Mouse (Mus musculus) CD4-positive, CD25-positive, alpha-beta regulatory T cell, adult 2 months (primary cell): ENCODE data around the gene Rbm4.

ENCODE experiments used
- DNase-seq: peaks from one replicate; pipeline ENCODE4 v3.0.0-alpha.2; 2012; ENCODE audit warnings: low read depth, low spot score

Rbm4 gene

GRCm38 (mm10) chr19:4793831-4794422 is at the start of gene Rbm4:
Gene Rbm4 (minus strand): TSS chr19:4793901.
- DNase-seq = peak; percentile 98

GRCm38 (mm10) chr19:4842611-4843010 is 48.9 kb upstream of the Rbm4 start:
- DNase-seq = peak; percentile 51

DNA sequence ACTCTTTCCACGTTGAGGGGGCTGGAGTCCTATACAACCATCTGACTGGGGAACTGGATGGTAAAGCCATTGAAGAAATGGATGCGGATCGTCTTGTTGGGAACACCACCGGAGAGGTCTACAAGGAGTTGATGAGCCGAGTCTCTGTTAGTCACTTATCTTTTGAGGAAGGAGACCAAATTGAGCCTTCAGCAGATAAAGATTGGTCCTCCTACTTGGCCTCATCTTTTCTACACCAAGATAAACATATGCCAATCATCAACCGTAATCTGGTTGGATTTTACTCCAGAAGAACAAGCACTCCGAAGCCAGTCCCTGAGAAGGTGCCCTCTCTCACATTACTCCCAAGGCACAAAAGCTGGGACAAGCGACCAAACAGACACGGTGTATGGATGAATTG is 47.1 kb upstream of the Rbm4 start:
- no peak for DNase-seq

DNA sequence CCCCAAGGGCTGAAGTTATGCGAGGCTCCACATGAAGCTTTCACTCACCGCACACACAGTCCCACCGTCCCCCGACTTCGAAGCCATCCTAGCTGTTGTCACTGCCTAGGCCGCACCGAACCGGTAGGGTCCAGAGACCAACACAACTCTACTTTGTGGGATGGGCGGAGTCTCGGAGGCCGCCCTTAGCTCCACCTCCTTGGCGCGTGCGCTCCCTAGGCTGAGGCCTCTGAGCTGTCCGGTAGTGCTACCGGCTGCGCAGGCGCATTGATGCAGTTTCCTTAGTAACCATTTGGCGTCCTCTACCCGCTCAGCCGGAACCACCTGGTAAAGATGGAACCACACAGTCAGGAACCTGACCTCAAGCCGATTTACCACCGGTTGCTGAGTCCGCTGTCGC is 45.4 kb upstream of the Rbm4 start, which contains the start of the genes Ccs and Ccdc87:
Ccs (minus strand) TSS at position 184 of the 400 bp plus-strand sequence.
Ccdc87 (plus strand) TSS at position 218 of the 400 bp plus-strand sequence.
- DNase-seq = peak; percentile 98

DNA sequence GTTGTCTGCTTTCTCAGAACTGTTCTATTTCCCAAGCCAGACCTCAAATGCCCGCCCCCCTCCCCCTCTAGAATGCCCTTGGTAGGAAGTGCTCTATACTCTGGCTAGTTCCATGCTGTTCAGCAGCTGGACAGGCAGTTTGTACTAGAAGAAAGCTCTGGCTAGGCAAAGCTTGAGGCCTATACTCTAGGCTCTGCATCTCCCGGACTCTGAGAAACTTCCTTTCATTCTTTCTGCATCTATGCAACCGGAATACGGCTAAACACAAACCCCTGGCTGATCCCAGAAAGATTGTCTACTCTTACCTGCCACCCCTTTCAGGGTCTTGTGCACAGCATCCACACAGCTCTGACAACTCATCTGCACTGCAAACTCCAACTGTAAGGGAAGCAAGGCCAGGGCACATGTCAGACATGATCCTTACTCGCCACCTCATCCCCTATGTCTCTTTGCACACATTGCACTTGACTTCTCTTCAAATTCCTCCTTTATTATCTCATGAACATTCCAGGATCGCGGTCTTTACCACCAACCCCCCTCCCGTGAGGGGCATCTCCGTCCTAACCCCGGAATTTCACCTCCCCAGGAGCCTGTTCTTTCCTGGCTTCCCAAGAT is 44.9 kb upstream of the Rbm4 start:
- no peak for DNase-seq

- DNase-seq = no peak
These were observed 43.3 kb upstream of the Rbm4 start for GRCm38 (mm10) chr19:4837049-4837448.

GRCm38 (mm10) chr19:4836096-4836495 is 42.4 kb upstream of the Rbm4 start:
- no peak for DNase-seq

- DNase-seq = no peak
These were observed 40.3 kb upstream of the Rbm4 start for GRCm38 (mm10) chr19:4833977-4834376.

DNA sequence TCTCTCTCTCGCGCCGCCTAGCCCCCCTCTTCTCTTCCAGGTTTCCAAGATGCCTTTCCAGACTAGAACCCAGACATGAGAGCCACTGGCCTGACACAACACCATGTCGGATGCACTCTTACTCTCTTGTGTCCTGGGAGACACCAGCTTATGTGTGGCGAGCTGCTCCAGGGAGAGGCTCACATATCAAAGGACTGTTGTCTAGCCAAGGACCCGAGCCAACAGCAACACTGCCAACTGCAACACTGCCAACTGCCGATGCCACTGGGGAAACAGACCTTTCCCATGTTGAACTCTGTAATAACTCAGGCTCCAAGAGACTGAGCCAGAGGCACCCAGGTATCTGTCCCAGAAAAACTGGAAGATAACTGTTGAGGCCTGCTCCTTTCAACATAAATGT is 35.5 kb upstream of the Rbm4 start:
- DNase-seq = no peak

GRCm38 (mm10) chr19:4828444-4829114 is 34.9 kb upstream of the Rbm4 start:
- DNase-seq = no peak

GRCm38 (mm10) chr19:4820678-4821303 is 27.1 kb upstream of the Rbm4 start:
- peak; percentile 22 for DNase-seq

DNA sequence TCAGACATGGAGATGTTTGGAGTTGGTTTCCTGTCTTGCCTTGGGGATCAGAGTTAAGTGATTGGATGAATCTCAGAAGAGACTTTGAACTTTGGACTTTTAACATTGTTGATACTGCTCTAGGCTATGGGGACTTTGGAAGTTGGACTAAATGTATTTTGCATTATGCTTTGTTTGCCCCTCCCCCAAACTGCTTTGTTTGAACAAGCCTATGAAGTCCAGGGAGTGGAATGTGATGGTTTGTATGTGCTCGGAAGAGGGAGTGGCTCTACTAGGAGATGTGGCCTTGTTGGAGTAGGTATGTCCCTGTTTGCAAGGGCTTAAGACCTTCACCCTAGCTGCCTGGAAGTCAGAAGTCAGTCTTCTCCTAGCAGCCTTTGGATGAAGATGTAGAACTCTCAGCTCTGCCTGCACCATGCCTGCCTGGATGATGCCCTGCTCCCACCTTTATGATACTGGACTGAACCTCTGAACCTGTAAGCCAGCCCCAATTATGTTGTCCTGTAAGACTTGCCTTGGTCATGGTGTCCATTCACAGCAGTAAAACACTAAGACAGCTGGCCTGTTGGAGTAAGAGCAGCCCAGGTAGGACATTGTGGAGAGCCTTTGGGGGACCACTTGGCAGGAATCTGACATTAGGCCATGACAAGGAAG is 23.6 kb upstream of the Rbm4 start:
- no peak for DNase-seq

GRCm38 (mm10) chr19:4813015-4813414 is 19.3 kb upstream of the Rbm4 start:
- peak; percentile 65 for DNase-seq

DNA sequence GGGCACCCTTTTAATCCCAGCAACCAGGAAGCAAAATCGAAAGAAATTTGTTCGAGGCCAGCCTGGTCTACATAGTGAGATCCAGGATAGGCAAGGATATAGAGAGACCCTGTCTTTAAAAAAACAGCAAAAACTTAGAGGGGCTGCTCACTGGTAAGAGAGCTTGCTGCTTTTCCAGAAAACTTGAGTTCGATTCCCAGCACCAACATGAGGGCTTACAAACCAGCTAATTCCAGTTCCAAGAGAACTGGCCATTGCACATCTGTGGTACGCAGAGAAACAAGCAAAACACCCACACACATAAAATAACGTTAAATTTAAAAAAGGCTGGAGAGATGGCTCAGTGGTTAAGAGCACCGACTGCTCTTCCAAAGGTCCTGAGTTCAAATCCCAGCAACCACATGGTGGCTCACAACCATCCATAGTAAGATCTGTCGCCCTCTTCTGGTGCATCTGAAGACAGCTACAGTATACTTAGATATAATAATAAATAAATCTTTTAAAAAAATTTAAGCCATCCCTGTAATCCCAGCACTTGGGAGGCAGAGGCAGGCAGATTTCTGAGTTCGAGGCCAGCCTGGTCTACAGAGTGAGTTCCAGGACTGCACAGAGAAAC is 18.7 kb upstream of the Rbm4 start:
- DNase-seq = peak; percentile 57

- DNase-seq = no peak
These were observed 18.2 kb upstream of the Rbm4 start for GRCm38 (mm10) chr19:4811909-4812242.

GRCm38 (mm10) chr19:4811063-4811908 is 17.6 kb upstream of the Rbm4 start, which contains the start of the genes Gm21992 and Rbm14:
Gene Gm21992 (minus strand): TSS chr19:4811612.
Gene Rbm14 (minus strand): TSS chr19:4811634.
- peak; percentile 97 for DNase-seq

DNA sequence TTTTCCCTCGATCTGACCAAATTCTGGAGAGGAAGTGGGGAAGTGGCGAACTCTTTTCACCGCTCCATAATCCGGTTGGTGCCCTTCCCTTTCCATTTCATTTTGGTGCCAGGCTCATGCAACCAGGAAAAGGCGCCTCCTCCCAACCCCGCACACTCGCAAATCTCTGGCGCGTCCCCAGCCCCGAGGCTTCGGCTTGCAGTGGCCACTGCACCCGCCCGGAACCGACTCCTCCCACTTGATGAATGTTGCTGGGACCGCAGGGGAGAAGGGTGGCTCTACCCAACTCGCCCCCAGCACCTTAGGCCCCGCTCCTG is 17.0 kb upstream of the Rbm4 start:
- DNase-seq = no peak

- DNase-seq = no peak
These were observed 16.6 kb upstream of the Rbm4 start for GRCm38 (mm10) chr19:4810309-4810708.

- no peak for DNase-seq
These were observed 9.6 kb upstream of the Rbm4 start for GRCm38 (mm10) chr19:4803283-4803682.

DNA sequence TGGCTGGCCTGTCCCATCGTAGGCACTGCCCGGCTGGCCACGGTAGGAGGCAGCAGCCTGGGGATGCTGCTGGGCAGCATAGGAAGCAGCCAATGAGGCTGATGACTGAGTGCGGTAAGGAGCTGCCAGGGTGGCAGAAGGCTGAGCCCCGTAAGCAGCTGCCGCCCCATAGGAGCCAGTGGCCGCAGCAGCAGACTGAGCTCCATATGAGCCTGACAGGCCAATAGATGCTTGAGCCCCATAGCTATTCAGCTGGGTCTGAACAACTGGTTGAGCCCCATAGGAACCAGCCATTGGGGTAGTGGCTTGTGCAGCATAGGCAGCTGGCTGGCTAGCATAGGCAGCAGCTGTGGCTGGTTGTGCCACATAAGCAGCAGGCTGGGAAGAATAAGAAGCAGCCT is 9.0 kb upstream of the Rbm4 start:
- DNase-seq = no peak

GRCm38 (mm10) chr19:4799083-4799482 is 5.4 kb upstream of the Rbm4 start:
- no peak for DNase-seq
